Mouse (Mus musculus) CH12.LX (cell line): ENCODE data around the gene Ulk4.

Experiments
- CHD1 ChIP-seq: IDR thresholded peaks from 2 replicates; pipeline ENCODE4 v1.6.1; 2012; ENCODE audit warnings: low read depth, low read length, improper control_type of control experiment, inconsistent platforms
- CHD2 ChIP-seq: IDR thresholded peaks from 2 replicates; pipeline ENCODE4 v1.6.1; 2011; ENCODE audit warnings: low read length, improper control_type of control experiment
- CTCF ChIP-seq, 2 experiments: IDR thresholded peaks in 1 of 2; conservative IDR thresholded peaks in 1 of 2; 2 replicates each; pipeline ENCODE4 v1.5.1; 2011 to 2012; ENCODE audit warnings: low read depth in 2 of 2, low read length in 2 of 2, improper control_type of control experiment in 1 of 2, inconsistent platforms in 1 of 2, mild to moderate bottlenecking in 1 of 2, moderate library complexity in 1 of 2
- E2F4 ChIP-seq: IDR thresholded peaks from 2 replicates; pipeline ENCODE4 v1.6.1; 2011; ENCODE audit warnings: low read depth, low read length, improper control_type of control experiment; ENCODE audit not compliant: insufficient replicate concordance
- EP300 ChIP-seq: IDR thresholded peaks from 2 replicates; pipeline ENCODE4 v1.6.1; 2011; ENCODE audit warnings: low read length, improper control_type of control experiment
- ETS1 ChIP-seq: conservative IDR thresholded peaks from 2 replicates; pipeline ENCODE4 v1.6.1; 2012; ENCODE audit warnings: low read depth, mild to moderate bottlenecking, inconsistent platforms, low read length, improper control_type of control experiment, moderate library complexity
- IRF4 ChIP-seq: IDR thresholded peaks from 2 replicates; pipeline ENCODE4 v1.6.1; 2014; ENCODE audit warnings: low read depth, mild to moderate bottlenecking, inconsistent platforms, low read length, improper control_type of control experiment
- MXI1 ChIP-seq: IDR thresholded peaks from 2 replicates; pipeline ENCODE4 v1.6.1; 2011; ENCODE audit warnings: mild to moderate bottlenecking, low read depth, low read length, improper control_type of control experiment
- NRF1 ChIP-seq: IDR thresholded peaks from 2 replicates; pipeline ENCODE4 v1.6.1; 2014; ENCODE audit warnings: low read depth, mild to moderate bottlenecking, inconsistent platforms, low read length, improper control_type of control experiment, moderate library complexity
- POLR2A ChIP-seq: IDR thresholded peaks from 2 replicates; pipeline ENCODE4 v1.6.1; 2011; ENCODE audit warnings: low read depth, mild to moderate bottlenecking, improper control_type of control experiment, low read length
- POLR2AphosphoS2 ChIP-seq: IDR thresholded peaks from 2 replicates; pipeline ENCODE4 v1.6.1; 2011; ENCODE audit warnings: low read depth, low read length, improper control_type of control experiment
- UBTF ChIP-seq: IDR thresholded peaks from 2 replicates; pipeline ENCODE4 v1.6.1; 2012; ENCODE audit warnings: low read depth, mild to moderate bottlenecking, inconsistent platforms, low read length, improper control_type of control experiment, moderate library complexity
- USF1 ChIP-seq: IDR thresholded peaks from 2 replicates; pipeline ENCODE4 v1.6.1; 2014; ENCODE audit warnings: low read depth, mild to moderate bottlenecking, inconsistent platforms, low read length, improper control_type of control experiment
- ZMIZ1 ChIP-seq: IDR thresholded peaks from 2 replicates; pipeline ENCODE4 v1.6.1; 2012; ENCODE audit warnings: low read depth, mild to moderate bottlenecking, inconsistent platforms, low read length, improper control_type of control experiment

- TF ChIP-seq ZMIZ1 (no peak), UBTF (no peak), IRF4 (no peak), CTCF (conservative IDR thresholded peaks at IDR 0.05 in 1 of 2, IDR thresholded peaks at IDR 0.05 in 1 of 2; ENCODE audit: low read depth in 2 of 2, low read length in 2 of 2) (no peak), USF1 (no peak), CHD2 (no peak), EP300 (no peak), POLR2A (no peak), CHD1 (no peak), MXI1 (no peak), NRF1 (no peak), ETS1 (no peak), E2F4 (no peak), POLR2AphosphoS2 (no peak)
These were observed 275.1 kb downstream of the Ulk4 start for GRCm38 (mm10) chr9:121001681-121002540.
